Mouse (Mus musculus) ES-Bruce4 (cell line): Measurements from ENCODE around the gene Ttll7. TPM values are rescaled to one million over a fixed set of nuclear protein-coding genes. Genes with fewer than 3 reads are reported as not detected.
A peak's percentile ranks its signal among the peaks of the same experiment; 100 is the strongest.

Experiments
- H3K27ac ChIP-seq: 2 replicates; pipeline ENCODE4 v1.5.1; 2012; ENCODE audit warnings: low read length, inconsistent platforms; ENCODE audit not compliant: insufficient read depth
- H3K27me3 ChIP-seq: 2 replicates; pipeline ENCODE4 v1.6.1; 2012; ENCODE audit warnings: mild to moderate bottlenecking, low read length, inconsistent platforms; ENCODE audit not compliant: control insufficient read depth, poor library complexity, insufficient read depth, severe bottlenecking
- H3K36me3 ChIP-seq: 2 replicates; pipeline ENCODE4 v1.6.1; 2012; ENCODE audit warnings: inconsistent platforms, mild to moderate bottlenecking, low read length, moderate library complexity; ENCODE audit not compliant: control insufficient read depth, poor library complexity, insufficient read depth, severe bottlenecking
- H3K4me1 ChIP-seq: one replicate; pipeline ENCODE4 v1.8.1; 2011; ENCODE audit warnings: low read length; ENCODE audit not compliant: control insufficient read depth, insufficient read depth
- H3K4me3 ChIP-seq: 2 replicates; pipeline ENCODE4 v1.5.1; 2011; ENCODE audit warnings: low read depth, mild to moderate bottlenecking, low read length
- H3K9ac ChIP-seq: 2 replicates; pipeline ENCODE4 v1.6.1; 2012; ENCODE audit warnings: low read depth, mild to moderate bottlenecking, inconsistent platforms; ENCODE audit not compliant: poor library complexity, severe bottlenecking
- H3K9me3 ChIP-seq: replicated peaks from 2 replicates; pipeline ENCODE4 v1.6.1; 2012; ENCODE audit warnings: mild to moderate bottlenecking, low read length, inconsistent platforms; ENCODE audit not compliant: control insufficient read depth, poor library complexity, insufficient read depth, severe bottlenecking
- CTCF ChIP-seq: IDR thresholded peaks from one replicate; pipeline ENCODE4 v1.8.1; 2011; ENCODE audit warnings: low read depth, low read length
- EP300 ChIP-seq: IDR thresholded peaks from 2 replicates; pipeline ENCODE4 v1.6.1; 2011; ENCODE audit warnings: low read depth, low read length; ENCODE audit not compliant: insufficient read depth
- POLR2A ChIP-seq: IDR thresholded peaks from one replicate; pipeline ENCODE4 v1.8.1; 2011; ENCODE audit warnings: low read length; ENCODE audit not compliant: insufficient read depth
- polyA plus RNA-seq: library from polyadenylated mRNA; stranded (reverse); fragments of >200 nt; gene quantifications from 2 replicates; pipeline ENCODE4 v1.2.4, GENCODE M21; 2011; ENCODE audit warnings: low read depth; ENCODE audit not compliant: missing spikeins, insufficient read depth, insufficient read length

The Ttll7 gene
- polyA plus RNA-seq = 0.37 and 1.5 TPM in 2 replicates

GRCm38 (mm10) chr3:146851966-146852891 lies at the start of gene Ttll7:
Gene Ttll7 (plus strand): TSS chr3:146852367.
- no peaks in the 10 kb centered on the region for H3K4me1 ChIP-seq
- H3K9me3 ChIP-seq = no peaks in the 10 kb centered on the region
- H3K27ac ChIP-seq = no peak within 1 kb of the TSS
- H3K27me3 ChIP-seq = peaks cover 1% of the 10 kb centered on the region; the same call in 1 of the 2 replicates
- H3K9ac ChIP-seq = peak within 1 kb of the TSS; percentile 11; the same call in 1 of the 2 replicates
- peak within 1 kb of the TSS; percentile 83 for H3K4me3 ChIP-seq
- no peak for TF ChIP-seq POLR2A
- no peak for TF ChIP-seq EP300
- no peak for TF ChIP-seq CTCF
- no peaks in the 10 kb centered on the region for H3K36me3 ChIP-seq

- H3K27me3 ChIP-seq = no peaks in the 10 kb centered on the region
- peak overlapping the region; percentile 91 for H3K9ac ChIP-seq
- H3K36me3 ChIP-seq = no peaks in the 10 kb centered on the region
- H3K27ac ChIP-seq = no peak overlapping the region
- peak overlapping the region; percentile 94 for H3K4me3 ChIP-seq
- TF ChIP-seq CTCF (no peak), POLR2A (no peak), EP300 (no peak)
- no peaks in the 10 kb centered on the region for H3K4me1 ChIP-seq
- H3K9me3 ChIP-seq = no peaks in the 10 kb centered on the region
Measured at GRCm38 (mm10) chr3:146812041-146812878, 39.9 kb upstream of the Ttll7 start.

DNA sequence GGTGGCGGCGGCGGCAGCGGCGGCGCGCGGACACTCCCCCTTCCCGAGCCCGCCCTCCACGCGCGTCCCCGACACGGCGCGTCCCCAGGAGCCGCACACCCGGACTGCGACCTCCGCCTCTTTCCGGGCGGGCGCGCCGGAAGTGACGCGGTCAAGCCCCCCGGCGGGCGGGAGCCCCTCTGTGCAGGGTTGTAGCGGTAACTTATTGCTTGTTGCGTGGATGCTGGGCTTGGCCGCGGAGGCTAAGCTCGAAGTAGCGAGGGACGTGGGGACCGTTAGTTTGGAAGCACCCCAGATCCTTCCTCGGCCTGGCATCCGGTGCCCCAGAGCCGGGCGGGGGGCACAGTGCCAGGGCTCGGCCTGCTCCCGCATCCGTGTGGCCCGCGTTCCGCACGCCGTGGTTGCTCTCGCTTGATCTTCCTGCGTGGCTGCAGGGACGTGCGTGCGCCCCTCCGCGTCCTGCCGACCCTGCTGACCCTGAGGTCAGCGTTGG lies 39.2 kb upstream of the Ttll7 start, which contains the start of gene Prkacb:
Prkacb (minus strand) TSS at position 90 of the 493 bp plus-strand sequence.
- TF ChIP-seq POLR2A (no peak), CTCF (no peak), EP300 (no peak)
- H3K27ac ChIP-seq = no peak within 1 kb of the TSS
- no peaks in the 10 kb centered on the region for H3K9me3 ChIP-seq

DNA sequence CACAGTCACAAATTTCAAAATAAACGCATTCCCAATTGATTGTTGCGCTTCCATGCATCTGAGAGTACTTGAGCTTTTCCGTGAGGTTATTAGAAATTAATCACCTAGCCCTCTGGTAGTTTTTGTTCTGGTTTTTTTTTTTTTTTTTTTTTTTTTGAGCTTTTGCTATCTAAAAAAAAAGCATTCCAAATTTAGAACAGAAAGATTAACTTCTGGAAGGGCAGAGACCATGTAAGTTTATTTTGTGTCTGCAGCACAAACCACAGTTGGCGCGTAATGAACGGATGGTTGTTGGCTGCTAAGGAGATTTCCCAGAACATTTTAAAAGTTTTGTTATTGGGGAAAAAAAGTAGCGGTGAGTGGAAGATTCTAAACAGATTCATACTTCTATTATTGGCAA lies 38.5 kb upstream of the Ttll7 start:
- H3K4me3 ChIP-seq = 0 out of 2 replicates have a peak overlapping the region, but pooled peaks have one; percentile 93
- TF ChIP-seq POLR2A (no peak), EP300 (no peak), CTCF (no peak)
- no peak overlapping the region for H3K27ac ChIP-seq
- H3K36me3 ChIP-seq = no peaks in the 10 kb centered on the region
- no peaks in the 10 kb centered on the region for H3K27me3 ChIP-seq
- H3K4me1 ChIP-seq = no peaks in the 10 kb centered on the region
- 0 out of 2 replicates have a peak overlapping the region, but pooled peaks have one; percentile 91 for H3K9ac ChIP-seq
- no peaks in the 10 kb centered on the region for H3K9me3 ChIP-seq

More for the DNA sequence above, 39.2 kb upstream of the Ttll7 start, which contains the start of gene Prkacb:
- Histone ChIP-seq H3K27me3 (no peaks in the 10 kb centered on the region), H3K9ac (peak within 1 kb of the TSS; percentile 91), H3K4me1 (no peaks in the 10 kb centered on the region), H3K36me3 (no peaks in the 10 kb centered on the region), H3K4me3 (peak within 1 kb of the TSS; percentile 94)

GRCm38 (mm10) chr3:146820718-146821117 lies 31.4 kb upstream of the Ttll7 start:
- Histone ChIP-seq H3K4me3 (no peak overlapping the region), H3K36me3 (no peaks in the 10 kb centered on the region), H3K9me3 (no peaks in the 10 kb centered on the region), H3K4me1 (no peaks in the 10 kb centered on the region), H3K9ac (no peak overlapping the region), H3K27me3 (no peaks in the 10 kb centered on the region), H3K27ac (no peak overlapping the region)
- TF ChIP-seq EP300 = no peak
- TF ChIP-seq POLR2A = no peak
- TF ChIP-seq CTCF = no peak
